Mouse (Mus musculus) lung, embryonic 15.5 days (tissue): ENCODE data around the gene Arhgap6. TPM values are rescaled to one million over a fixed set of nuclear protein-coding genes. Genes with fewer than 3 reads are reported as not detected.
"Not testable (repeated sequence)": the region's sequence is repeated elsewhere in the genome, so short reads cannot be mapped to it uniquely, and the experiment has no call there.

Experiments
- ATAC-seq: fragments of 200-750 bp; cut with Nextera tagmentation; 2 replicates; pipeline ENCODE4 v1.8.0; 2017; ENCODE audit warnings: moderate number of reproducible peaks, borderline replicate concordance; ENCODE audit not compliant: low FRiP score, low TSS enrichment; ENCODE audit errors: extremely low read depth
- H3K27ac ChIP-seq: fragments of 300-500 bp; sonication (generic); 2 replicates; pipeline ENCODE4 v1.5.1; 2015; ENCODE audit warnings: moderate library complexity, mild to moderate bottlenecking, inconsistent platforms
- H3K27me3 ChIP-seq: fragments of 300-500 bp; sonication (generic); 2 replicates; pipeline ENCODE4 v1.6.1; 2015; ENCODE audit warnings: inconsistent platforms
- H3K36me3 ChIP-seq: fragments of 300-500 bp; sonication (generic); 2 replicates; pipeline ENCODE4 v1.6.1; 2015; ENCODE audit warnings: inconsistent platforms
- H3K4me1 ChIP-seq: fragments of 300-500 bp; sonication (generic); 2 replicates; pipeline ENCODE4 v1.6.1; 2015; ENCODE audit warnings: inconsistent platforms
- H3K4me2 ChIP-seq: fragments of 300-500 bp; sonication (generic); 2 replicates; pipeline ENCODE4 v1.6.1; 2015; ENCODE audit warnings: inconsistent platforms, mild to moderate bottlenecking, moderate library complexity
- H3K4me3 ChIP-seq: fragments of 300-500 bp; sonication (generic); 2 replicates; pipeline ENCODE4 v1.5.1; 2015; ENCODE audit warnings: mild to moderate bottlenecking, inconsistent platforms
- H3K9ac ChIP-seq: fragments of 300-500 bp; sonication (generic); 2 replicates; pipeline ENCODE4 v1.6.1; 2015; ENCODE audit warnings: inconsistent platforms
- H3K9me3 ChIP-seq: fragments of 300-500 bp; sonication (generic); 2 replicates; pipeline ENCODE4 v1.6.1; 2016; ENCODE audit warnings: inconsistent platforms
- WGBS: fragments of 180-500 bp; shearing (Covaris S2); methylation state at CpG from one replicate; pipeline ENCODE4 v1.1.7; 2015; 5-methylcytosine and 5-hydroxymethylcytosine counted together
- polyA plus RNA-seq: library from polyadenylated mRNA; unstranded; fragments of >200 nt; fragmentation: Nextera tagmentation; extraction: Ambion mirVana; gene quantifications from 2 replicates; pipeline ENCODE4 v1.2.1, GENCODE M21; 2015

Arhgap6 gene
- polyA plus RNA-seq, 1 experiment from 2014 or later: 16.6 TPM

- no peak for ATAC-seq
- Histone ChIP-seq H3K4me3 (no peak overlapping the region), H3K27me3 (no peaks in the 10 kb centered on the region), H3K9ac (no peak overlapping the region), H3K36me3 (no peaks in the 10 kb centered on the region), H3K4me1 (no peaks in the 10 kb centered on the region), H3K9me3 (no peaks in the 10 kb centered on the region), H3K4me2 (no peak overlapping the region), H3K27ac (no peak overlapping the region)
Observed at GRCm38 (mm10) chrX:169256741-169257140, 461.8 kb downstream of the Arhgap6 start.

- WGBS: 74% methylated on average over 3 of the region's 3 CpGs
- Histone ChIP-seq H3K9me3 (no peaks in the 10 kb centered on the region), H3K4me2 (no peak overlapping the region), H3K4me1 (no peaks in the 10 kb centered on the region), H3K4me3 (no peak overlapping the region), H3K27me3 (no peaks in the 10 kb centered on the region; the same call in 1 of the 2 replicates), H3K9ac (no peak overlapping the region), H3K27ac (no peak overlapping the region), H3K36me3 (no peaks in the 10 kb centered on the region)
- no peak for ATAC-seq
Observed at GRCm38 (mm10) chrX:169261034-169261433, 466.1 kb downstream of the Arhgap6 start.

GRCm38 (mm10) chrX:169262212-169262611 lies 467.3 kb downstream of the Arhgap6 start:
- H3K4me3 ChIP-seq: no peak overlapping the region
- no peaks in the 10 kb centered on the region; the same call in 1 of the 2 replicates for H3K27me3 ChIP-seq
- no peak overlapping the region for H3K27ac ChIP-seq
- no peaks in the 10 kb centered on the region for H3K36me3 ChIP-seq
- H3K4me1 ChIP-seq: no peaks in the 10 kb centered on the region
- no peak overlapping the region for H3K4me2 ChIP-seq
- H3K9me3 ChIP-seq: no peaks in the 10 kb centered on the region
- no peak overlapping the region for H3K9ac ChIP-seq
- ATAC-seq: no peak
- 62% methylated on average over 2 of the region's 2 CpGs for WGBS

GRCm38 (mm10) chrX:169263433-169264172 lies 468.7 kb downstream of the Arhgap6 start:
- no peaks in the 10 kb centered on the region for H3K9me3 ChIP-seq
- whole genome bisulfite sequencing: 63% methylated on average over 8 of the region's 8 CpGs
- no peaks in the 10 kb centered on the region; the same call in 1 of the 2 replicates for H3K27me3 ChIP-seq
- H3K4me1 ChIP-seq: no peaks in the 10 kb centered on the region
- ATAC-seq: no peak
- no peak overlapping the region for H3K4me3 ChIP-seq
- no peaks in the 10 kb centered on the region for H3K36me3 ChIP-seq
- no peak overlapping the region for H3K4me2 ChIP-seq
- no peak overlapping the region for H3K27ac ChIP-seq
- H3K9ac ChIP-seq: no peak overlapping the region

GRCm38 (mm10) chrX:169299579-169299978 lies 504.7 kb downstream of the Arhgap6 start:
- H3K36me3 ChIP-seq: no peaks in the 10 kb centered on the region
- no peak overlapping the region for H3K4me2 ChIP-seq
- no peak overlapping the region for H3K9ac ChIP-seq
- WGBS: 62% methylated on average over 4 of the region's 4 CpGs
- no peaks in the 10 kb centered on the region for H3K4me1 ChIP-seq
- no peaks in the 10 kb centered on the region for H3K9me3 ChIP-seq
- H3K27ac ChIP-seq: no peak overlapping the region
- peaks cover 8% of the 10 kb centered on the region; the same call in 1 of the 2 replicates for H3K27me3 ChIP-seq
- no peak; the same call in 1 of the 2 replicates for ATAC-seq
- H3K4me3 ChIP-seq: no peak overlapping the region

DNA sequence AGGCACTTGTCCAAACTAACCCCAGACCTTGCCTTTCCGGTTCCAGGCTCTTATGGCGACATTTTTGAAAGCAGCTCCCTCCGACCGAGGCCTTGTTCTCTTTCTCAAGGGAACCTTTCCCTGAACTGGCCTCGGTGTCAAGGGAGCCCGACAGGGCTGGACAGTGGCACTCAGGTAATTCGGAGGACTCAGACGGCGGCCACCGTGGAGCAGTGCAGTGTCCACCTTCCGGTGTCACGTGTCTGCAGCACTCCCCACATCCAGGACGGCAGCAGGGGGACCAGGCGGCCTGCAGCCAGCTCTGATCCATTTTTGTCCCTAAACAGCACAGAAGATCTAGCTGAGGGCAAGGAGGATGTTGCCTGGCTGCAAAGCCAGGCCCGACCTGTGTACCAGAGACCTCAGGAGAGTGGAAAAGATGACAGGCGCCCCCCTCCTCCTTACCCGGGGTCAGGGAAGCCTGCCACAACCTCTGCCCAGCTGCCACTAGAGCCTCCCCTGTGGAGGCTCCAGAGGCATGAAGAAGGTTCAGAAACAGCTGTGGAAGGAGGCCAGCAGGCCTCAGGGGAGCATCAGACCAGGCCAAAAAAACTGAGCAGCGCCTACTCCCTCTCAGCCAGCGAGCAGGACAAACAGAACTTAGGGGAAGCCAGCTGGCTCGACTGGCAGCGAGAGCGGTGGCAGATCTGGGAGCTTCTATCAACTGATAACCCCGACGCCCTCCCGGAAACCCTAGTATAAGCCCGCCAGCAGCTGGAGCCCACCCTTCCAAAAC lies 507.6 kb downstream of the Arhgap6 start:
- 48% methylated on average over 26 of the region's 26 CpGs for WGBS
- ATAC-seq: no peak
- Histone ChIP-seq H3K9me3 (no peaks in the 10 kb centered on the region), H3K9ac (no peak overlapping the region), H3K27ac (no peak overlapping the region), H3K4me1 (no peaks in the 10 kb centered on the region), H3K36me3 (no peaks in the 10 kb centered on the region), H3K4me2 (no peak overlapping the region), H3K27me3 (peaks cover 4% of the 10 kb centered on the region; the same call in 1 of the 2 replicates), H3K4me3 (no peak overlapping the region)

DNA sequence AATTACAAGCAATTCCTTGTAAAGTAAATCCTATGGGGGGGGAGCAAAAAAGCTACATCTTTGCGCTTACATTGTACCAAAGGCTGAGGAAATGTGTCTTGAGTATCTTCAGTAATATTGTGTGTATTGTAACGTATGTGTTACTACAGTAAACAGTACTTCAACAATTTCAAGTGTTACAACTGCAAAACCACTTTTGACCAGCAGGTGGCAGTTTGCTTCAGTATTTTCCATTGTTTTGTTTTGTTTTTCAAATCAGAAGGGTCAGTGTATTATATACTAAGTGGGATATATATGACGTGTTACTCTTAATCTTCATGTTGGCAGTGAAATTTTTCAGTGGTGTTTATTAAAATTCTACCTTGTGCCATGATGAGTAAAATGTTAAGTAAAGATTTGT lies 509.0 kb downstream of the Arhgap6 start:
- Histone ChIP-seq H3K27me3 (peaks cover 4% of the 10 kb centered on the region; the same call in 1 of the 2 replicates), H3K9me3 (no peaks in the 10 kb centered on the region), H3K27ac (no peak overlapping the region), H3K9ac (no peak overlapping the region), H3K4me3 (no peak overlapping the region), H3K4me1 (no peaks in the 10 kb centered on the region), H3K36me3 (no peaks in the 10 kb centered on the region), H3K4me2 (no peak overlapping the region)
- no peak for ATAC-seq
- 44% methylated on average over 3 of the region's 3 CpGs for WGBS

DNA sequence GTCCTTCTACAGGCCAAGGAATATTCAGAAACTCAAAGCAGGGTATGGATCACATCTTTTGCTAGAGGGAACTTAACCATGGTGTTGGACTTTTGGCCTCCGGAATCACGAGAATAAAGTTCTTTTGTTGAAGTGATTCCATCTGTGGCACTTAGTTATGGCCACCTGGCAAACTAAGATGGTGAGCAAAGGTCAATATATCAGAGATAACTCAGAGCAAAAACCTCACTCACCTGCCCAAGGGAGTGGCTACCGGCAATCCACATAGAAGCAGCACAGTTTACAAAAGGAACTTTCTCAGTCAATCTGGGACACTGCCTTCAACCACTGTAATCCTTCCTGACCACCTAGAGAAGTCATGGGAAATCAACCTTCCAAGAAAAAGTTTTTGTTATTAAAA lies 513.7 kb downstream of the Arhgap6 start:
- Histone ChIP-seq H3K27me3 (no peaks in the 10 kb centered on the region), H3K36me3 (no peaks in the 10 kb centered on the region), H3K9ac (no peak overlapping the region), H3K4me2 (no peak overlapping the region), H3K27ac (no peak overlapping the region), H3K4me1 (no peaks in the 10 kb centered on the region), H3K9me3 (no peaks in the 10 kb centered on the region), H3K4me3 (no peak overlapping the region)
- no peak for ATAC-seq
- WGBS: 91% methylated on average over 3 of the region's 3 CpGs

GRCm38 (mm10) chrX:169319066-169319760 lies 524.3 kb downstream of the Arhgap6 start:
- peaks cover 7% of the 10 kb centered on the region; the same call in 1 of the 2 replicates for H3K4me1 ChIP-seq
- H3K27ac ChIP-seq: peak overlapping the region; percentile 82; the same call in 1 of the 2 replicates
- no peak for ATAC-seq
- no peaks in the 10 kb centered on the region; the same call in 1 of the 2 replicates for H3K36me3 ChIP-seq
- H3K9me3 ChIP-seq: no peaks in the 10 kb centered on the region
- H3K4me2 ChIP-seq: peak overlapping the region; percentile 54
- 41% methylated on average over 12 of the region's 12 CpGs for WGBS
- peak overlapping the region; percentile 60; the same call in 1 of the 2 replicates for H3K9ac ChIP-seq
- peak overlapping the region; percentile 61 for H3K4me3 ChIP-seq
- no peaks in the 10 kb centered on the region for H3K27me3 ChIP-seq

GRCm38 (mm10) chrX:169319945-169320667 lies 525.2 kb downstream of the Arhgap6 start, which contains the start of gene Hccs:
TSS of gene Hccs (minus strand) at chrX:169320372.
- no peaks in the 10 kb centered on the region for H3K9me3 ChIP-seq
- H3K36me3 ChIP-seq: no peaks in the 10 kb centered on the region; the same call in 1 of the 2 replicates
- no peaks in the 10 kb centered on the region for H3K27me3 ChIP-seq
- H3K4me2 ChIP-seq: peak within 1 kb of the TSS; percentile 54
- peak within 1 kb of the TSS; percentile 60 for H3K9ac ChIP-seq
- H3K4me3 ChIP-seq: peak within 1 kb of the TSS; percentile 61
- 22% methylated on average over 72 of the region's 97 CpGs for WGBS
- peak; percentile 100 for ATAC-seq
- peaks cover 7% of the 10 kb centered on the region; the same call in 1 of the 2 replicates for H3K4me1 ChIP-seq
- H3K27ac ChIP-seq: peak within 1 kb of the TSS; percentile 82

DNA sequence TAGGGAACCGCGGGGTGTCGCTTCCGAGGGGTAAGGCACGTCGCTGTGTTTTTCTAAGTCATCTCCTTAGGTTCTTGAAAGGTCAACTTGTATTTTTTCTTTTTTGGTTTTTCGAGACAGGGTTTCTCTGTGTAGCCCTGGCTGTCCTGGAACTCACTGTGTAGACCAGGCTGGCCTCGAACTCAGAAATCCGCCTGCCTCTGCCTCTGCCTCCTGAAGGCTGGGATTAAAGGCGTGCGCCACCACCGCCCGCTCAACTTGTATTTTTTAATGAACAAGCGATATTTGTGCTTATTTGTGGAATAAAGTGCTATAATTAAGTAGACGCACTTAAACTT lies 525.7 kb downstream of the Arhgap6 start:
- Histone ChIP-seq H3K4me3 (peak overlapping the region; percentile 61), H3K4me2 (peak overlapping the region; percentile 46)
- not testable (repeated sequence) for H3K9me3 ChIP-seq, H3K4me1 ChIP-seq, H3K27me3 ChIP-seq, H3K36me3 ChIP-seq, H3K27ac ChIP-seq, ATAC-seq, H3K9ac ChIP-seq
- WGBS: 33% methylated on average over 15 of the region's 15 CpGs
